Mouse (Mus musculus) G1E (cell line): ENCODE results near the gene Wdfy3.

Experiments
- CTCF ChIP-seq: IDR thresholded peaks from 2 replicates; pipeline ENCODE4 v1.5.1; 2012; ENCODE audit warnings: low read depth, low read length, inconsistent platforms, mixed read lengths
- GATA1 ChIP-seq: IDR thresholded peaks from 2 replicates; pipeline ENCODE4 v1.6.1; 2012; ENCODE audit warnings: borderline replicate concordance, low read length, inconsistent platforms, mixed read lengths
- POLR2AphosphoS5 ChIP-seq: IDR thresholded peaks from 2 replicates; pipeline ENCODE4 v1.6.1; 2012; ENCODE audit warnings: low read depth, low read length, inconsistent platforms; ENCODE audit not compliant: insufficient replicate concordance
- TAL1 ChIP-seq: conservative IDR thresholded peaks from 2 replicates; pipeline ENCODE4 v1.6.1; 2012; ENCODE audit warnings: low read depth, low read length, inconsistent platforms, mixed read lengths

GRCm38 (mm10) chr5:101923710-101924109, 146.0 kb downstream of the Wdfy3 start:
- TF ChIP-seq TAL1 (no peak), CTCF (no peak), GATA1 (no peak), POLR2AphosphoS5 (no peak)
